Mouse (Mus musculus): ENCODE data around the gene Pcdh18. TPM values are rescaled to one million over a fixed set of nuclear protein-coding genes. Genes with fewer than 3 reads are reported as not detected.

The Pcdh18 gene
- polyA plus RNA-seq (2012; rRNA removed), result 0.45 and 0.79 TPM in 2 replicates

GRCm38 (mm10) chr3:49756870-49757625 is at the start of gene Pcdh18:
Pcdh18 (minus strand) TSS chr3:49757325.

Measured in stomach, adult 2 months (tissue).